Mouse (Mus musculus) layer of hippocampus, postnatal 25 days (tissue): ENCODE measurements at regions not wholly inside any gene's neighbourhood (a gene's known extent, or its start where the extent isn't known, plus 50 kb on each side); places are given as distances from the start of the nearest gene placed in this dataset.

ENCODE experiments used
- DNase-seq, 2 experiments: peaks; one replicate each; pipeline ENCODE4 v3.0.0; 2022; ENCODE audit warnings: mixed read lengths in 2 of 2, low spot score in 1 of 2; ENCODE audit errors: extremely low spot score in 1 of 2

GRCm38 (mm10) chr17:75768654-75769053, 216.9 kb upstream of the Fam98a start:
- DNase-seq = no peak

GRCm38 (mm10) chr17:75763391-75763790, 211.6 kb upstream of the Fam98a start:
- DNase-seq = no peak

GRCm38 (mm10) chr17:75756487-75756886, 204.7 kb upstream of the Fam98a start:
- DNase-seq = no peak

GRCm38 (mm10) chr17:75716458-75716857, 164.7 kb upstream of the Fam98a start:
- DNase-seq = no peak

GRCm38 (mm10) chr17:75714578-75714977, 162.8 kb upstream of the Fam98a start:
- DNase-seq = no peak

GRCm38 (mm10) chr17:75714059-75714458, 162.3 kb upstream of the Fam98a start:
- DNase-seq = no peak

- no peak for DNase-seq
Measured at GRCm38 (mm10) chr17:75707687-75708086, 155.9 kb upstream of the Fam98a start.

- DNase-seq = no peak
Measured at GRCm38 (mm10) chr17:75705357-75705756, 153.6 kb upstream of the Fam98a start.

- DNase-seq = no peak
Measured at GRCm38 (mm10) chr17:75703865-75704264, 152.1 kb upstream of the Fam98a start.

- DNase-seq = no peak
Measured at GRCm38 (mm10) chr17:75696729-75697103, 145.0 kb upstream of the Fam98a start.

- DNase-seq = no peak
Measured at GRCm38 (mm10) chr17:75696103-75696728, 144.5 kb upstream of the Fam98a start.

GRCm38 (mm10) chr17:75685927-75686326, 134.2 kb upstream of the Fam98a start:
- no peak for DNase-seq

- no peak for DNase-seq
Measured at GRCm38 (mm10) chr17:75646982-75647381, 95.2 kb upstream of the Fam98a start.

GRCm38 (mm10) chr17:75644698-75645097, 93.0 kb upstream of the Fam98a start:
- DNase-seq = no peak

GRCm38 (mm10) chr17:75642311-75642710, 90.6 kb upstream of the Fam98a start:
- no peak for DNase-seq

GRCm38 (mm10) chr17:75641010-75641498, 89.3 kb upstream of the Fam98a start:
- DNase-seq = no peak

GRCm38 (mm10) chr17:75640575-75640974, 88.8 kb upstream of the Fam98a start:
- no peak for DNase-seq

GRCm38 (mm10) chr17:75629857-75630256, 78.1 kb upstream of the Fam98a start:
- DNase-seq = peak in 1 of 2 experiments; percentile 13

GRCm38 (mm10) chr17:75619472-75619871, 67.7 kb upstream of the Fam98a start:
- DNase-seq = peak in 1 of 2 experiments; percentile 12

- DNase-seq = no peak
Measured at GRCm38 (mm10) chr17:75618514-75618913, 66.8 kb upstream of the Fam98a start.

GRCm38 (mm10) chr17:75617280-75617679, 65.5 kb upstream of the Fam98a start:
- peak in 1 of 2 experiments; percentile 17 for DNase-seq

- DNase-seq = peak in 1 of 2 experiments; percentile 16
Measured at GRCm38 (mm10) chr17:75615335-75615734, 63.6 kb upstream of the Fam98a start.
